Mouse (Mus musculus): ENCODE data around the gene Cryaa.
"Not testable (repeated sequence)": the region's sequence is repeated elsewhere in the genome, so short reads cannot be mapped to it uniquely, and the experiment has no call there.

The Cryaa gene

DNA sequence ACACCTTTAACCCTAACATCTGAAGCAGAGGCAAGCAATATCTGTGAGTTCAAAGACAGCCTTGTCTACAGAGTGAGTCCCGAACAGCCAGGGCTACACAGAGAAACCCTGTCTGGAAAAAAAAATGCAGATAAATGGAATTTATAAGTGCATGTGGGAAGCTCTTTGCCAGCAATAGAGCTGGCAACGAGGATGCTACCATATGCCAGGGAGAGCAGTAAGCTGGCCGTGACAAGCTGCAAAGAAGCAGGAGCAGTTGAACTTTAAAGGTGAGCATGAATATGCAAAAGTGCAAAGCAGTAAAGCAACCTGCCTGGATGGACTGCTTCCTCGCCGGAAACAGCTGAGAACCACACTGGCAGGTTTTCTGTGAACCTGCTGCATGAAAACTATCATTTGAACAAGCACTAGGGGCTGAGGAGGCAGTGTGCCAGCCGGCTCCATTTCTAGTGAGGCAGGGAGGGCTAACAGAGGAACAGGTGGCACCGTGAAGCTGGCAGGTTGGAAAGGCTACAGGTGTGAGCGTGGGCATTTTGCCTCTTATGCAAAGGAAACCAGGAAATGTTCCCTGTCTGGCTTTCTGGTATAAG is 16.9 kb upstream of the Cryaa start:
- DNase-seq (ENCODE audit: low read depth): no peak

DNA sequence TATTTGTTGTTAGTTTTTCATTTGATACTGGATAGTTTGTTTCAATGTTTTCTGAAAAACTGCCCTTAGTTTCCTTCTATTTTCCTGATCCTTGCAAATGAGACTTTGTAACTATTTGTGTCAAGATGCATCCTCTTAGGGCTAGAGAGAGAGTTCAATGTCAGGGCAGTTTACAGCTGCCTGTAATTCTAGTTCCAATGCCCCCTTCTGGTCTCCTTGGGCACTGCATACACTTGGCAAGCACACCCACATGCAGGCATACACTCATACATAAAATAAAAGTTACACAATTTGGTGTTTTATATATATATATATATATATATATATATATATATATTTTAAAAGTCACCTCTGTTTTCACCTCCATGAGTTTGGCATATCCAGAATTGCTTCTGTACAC is 14.8 kb upstream of the Cryaa start:
- DNase-seq (ENCODE audit: low read depth): no peak

DNA sequence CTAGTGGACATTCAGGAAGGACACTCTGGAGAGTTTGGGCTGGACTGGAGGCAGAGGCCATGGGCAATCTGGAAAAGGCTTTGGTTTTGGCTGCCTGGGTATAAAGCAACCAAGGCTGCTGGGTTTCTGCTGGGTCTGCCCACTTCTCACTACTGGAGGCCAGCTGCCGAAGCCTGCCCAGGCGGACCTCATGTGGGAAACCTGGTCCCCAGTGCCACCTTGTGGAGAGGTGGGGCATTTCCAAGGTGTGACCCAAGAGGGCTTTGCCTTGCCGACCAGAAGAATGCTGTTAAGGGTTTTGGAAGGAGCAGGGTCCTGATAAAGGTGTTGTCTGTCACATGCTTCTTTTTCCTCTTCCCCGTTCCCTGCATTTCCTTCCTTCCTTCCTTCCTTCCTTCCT is 12.8 kb upstream of the Cryaa start:
- DNase-seq (ENCODE audit: low read depth): peak; percentile 67

DNA sequence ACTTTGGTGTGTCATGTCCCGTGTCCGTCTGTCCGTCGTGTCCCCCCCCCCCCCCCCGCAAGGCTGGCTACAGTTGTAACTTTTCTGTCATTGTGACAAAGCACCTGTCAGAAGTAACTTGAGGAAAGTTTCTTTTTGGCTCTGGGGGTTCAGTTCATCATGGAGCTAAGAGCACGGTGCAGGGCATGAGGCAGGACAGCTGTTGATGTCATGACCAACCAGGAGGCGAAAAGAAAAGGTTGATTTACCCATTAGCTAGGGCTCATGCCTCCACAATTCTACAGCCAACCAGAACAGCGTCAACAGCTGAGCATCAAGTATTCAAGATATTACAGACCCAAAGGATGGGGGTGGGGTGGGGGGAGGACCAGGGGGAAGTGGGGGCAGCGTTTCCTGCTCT is 9.3 kb upstream of the Cryaa start:
- DNase-seq (ENCODE audit: low read depth): no peak

DNA sequence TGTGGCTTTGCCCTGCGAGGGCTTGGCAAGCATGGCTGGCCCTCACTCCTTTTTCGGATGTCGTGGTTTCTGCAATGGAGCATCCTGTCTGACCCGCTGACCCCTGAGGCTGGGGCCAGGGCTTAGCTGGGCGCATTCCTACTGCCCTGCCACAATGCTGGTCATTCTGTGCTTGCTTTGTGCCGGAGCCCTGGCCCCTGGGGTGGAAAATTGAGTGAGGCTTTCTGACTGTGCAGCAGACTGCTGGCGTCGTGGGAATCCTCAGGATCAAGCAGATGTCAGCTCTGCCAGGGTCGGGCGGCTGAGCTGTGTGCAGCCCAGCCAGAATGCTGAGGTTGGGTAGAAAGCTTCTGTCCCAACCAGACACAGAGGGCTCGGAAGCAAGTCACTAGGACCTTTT is 7.4 kb upstream of the Cryaa start:
- DNase-seq (ENCODE audit: low read depth): no peak

DNA sequence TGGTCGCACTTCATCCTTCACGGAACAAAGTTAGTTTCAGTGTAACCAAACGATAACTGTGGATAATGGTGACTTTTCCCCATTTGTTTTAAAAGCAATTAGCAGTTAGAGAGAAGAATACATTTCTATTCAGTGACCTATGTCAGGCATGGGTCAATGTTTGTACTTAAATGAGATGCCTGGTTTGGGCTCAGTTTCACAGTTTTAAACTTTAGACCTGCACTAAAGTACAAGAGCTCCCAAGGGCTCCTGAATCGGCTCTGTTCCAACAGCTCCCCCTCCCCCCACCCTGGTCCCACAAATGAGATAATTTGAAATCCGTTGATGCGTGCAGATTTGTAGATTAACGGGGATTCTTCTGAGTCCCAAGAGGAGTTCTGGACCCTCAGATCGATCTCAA is 5.9 kb upstream of the Cryaa start:
- DNase-seq (ENCODE audit: low read depth): no peak

DNA sequence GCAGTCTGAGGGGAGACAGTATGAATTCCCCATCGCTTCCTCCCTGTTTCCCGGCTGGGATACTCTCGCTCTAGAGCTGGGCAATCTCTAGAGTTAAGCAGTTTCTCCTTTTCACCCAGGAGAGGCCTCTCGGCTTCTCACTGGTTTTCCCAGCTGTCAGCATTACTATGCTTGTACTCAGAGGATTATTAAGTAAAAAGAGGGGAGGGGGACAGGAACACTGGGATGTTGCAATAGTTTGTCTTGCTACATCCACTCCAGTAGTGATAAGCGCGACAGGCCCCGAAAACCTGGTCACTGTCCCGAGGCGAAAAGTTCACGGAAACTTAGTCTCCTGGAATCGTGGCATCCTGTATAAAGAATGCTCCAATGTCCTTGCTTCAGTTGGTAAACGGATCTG is 5.3 kb upstream of the Cryaa start:
- no peak for DNase-seq (ENCODE audit: low read depth)

DNA sequence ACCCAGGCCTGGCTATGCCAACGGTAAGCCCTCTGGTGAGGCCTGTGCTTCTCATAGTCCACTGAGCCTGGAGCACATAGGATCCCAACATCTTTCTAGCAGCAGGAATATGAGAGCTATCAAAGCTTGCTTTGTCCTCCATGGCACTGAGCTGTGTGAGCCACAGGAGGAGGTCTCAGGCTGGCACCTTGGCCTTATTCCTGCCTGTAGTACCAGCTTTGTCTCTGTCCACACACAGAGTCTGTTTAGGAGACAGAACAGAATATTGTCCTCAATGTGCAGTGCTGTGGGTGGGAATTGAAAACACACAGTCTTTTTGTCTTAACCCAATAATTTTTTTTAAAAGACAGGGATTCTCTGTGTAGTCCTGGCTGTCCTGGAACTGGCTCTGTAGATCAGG is 3.2 kb upstream of the Cryaa start:
- DNase-seq (ENCODE audit: low read depth): no peak

DNA sequence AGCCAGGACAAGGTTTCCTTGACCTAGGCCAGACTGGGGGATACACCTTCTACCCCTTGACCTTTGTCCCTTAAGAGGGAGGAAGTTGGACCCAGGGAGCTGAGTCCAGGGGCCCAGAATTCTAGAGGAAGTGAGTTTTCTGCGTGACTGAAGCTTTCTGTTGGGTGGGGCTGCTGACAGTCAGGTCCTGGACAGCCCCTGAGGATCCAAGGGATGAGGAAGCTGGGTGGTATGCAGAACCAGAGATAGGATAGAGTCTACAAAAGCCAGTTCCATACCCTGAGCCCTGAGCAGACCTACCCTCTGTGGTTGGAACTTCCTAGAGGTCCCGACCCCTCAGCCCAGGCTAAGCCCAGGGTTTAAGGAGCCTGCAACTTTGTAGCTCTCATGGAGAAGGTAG is 2.8 kb downstream of the Cryaa start:
- no peak for DNase-seq (ENCODE audit: low read depth)

DNA sequence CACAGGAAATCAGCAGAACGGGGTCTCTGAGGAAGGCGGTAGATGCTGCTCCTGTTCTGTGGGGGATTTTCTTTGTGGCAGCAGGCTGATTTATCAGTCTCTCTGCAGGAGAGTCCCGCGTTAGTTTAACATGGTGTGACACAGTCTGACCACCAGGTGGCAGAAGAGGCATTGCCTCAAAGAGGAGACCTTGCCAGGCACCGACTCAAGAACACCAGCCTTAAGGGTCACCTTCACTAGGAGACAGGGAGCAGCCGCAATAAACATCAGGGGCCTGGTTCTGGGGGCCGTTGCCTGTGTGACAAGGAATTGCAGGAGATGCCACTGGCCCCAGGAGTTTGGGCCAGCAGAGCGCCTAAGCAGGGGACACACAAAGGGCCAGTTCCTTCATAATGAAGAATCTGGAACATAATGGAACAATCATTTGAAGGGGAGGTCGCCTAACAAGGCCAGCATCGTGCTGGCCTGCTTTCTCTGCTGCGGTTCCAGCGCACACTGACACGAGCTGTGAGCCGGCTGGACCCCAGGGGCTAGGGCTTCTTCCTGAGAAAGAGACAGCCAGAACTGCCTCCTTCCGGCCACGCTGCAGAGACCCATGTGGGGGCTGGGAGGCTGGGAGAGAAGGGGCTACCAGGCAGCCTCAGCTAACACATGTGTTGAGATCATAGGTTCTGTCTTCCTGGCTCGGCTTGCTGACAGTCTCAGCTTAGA is 8.1 kb downstream of the Cryaa start:
- peak; percentile 60 for DNase-seq (ENCODE audit: low read depth)

DNA sequence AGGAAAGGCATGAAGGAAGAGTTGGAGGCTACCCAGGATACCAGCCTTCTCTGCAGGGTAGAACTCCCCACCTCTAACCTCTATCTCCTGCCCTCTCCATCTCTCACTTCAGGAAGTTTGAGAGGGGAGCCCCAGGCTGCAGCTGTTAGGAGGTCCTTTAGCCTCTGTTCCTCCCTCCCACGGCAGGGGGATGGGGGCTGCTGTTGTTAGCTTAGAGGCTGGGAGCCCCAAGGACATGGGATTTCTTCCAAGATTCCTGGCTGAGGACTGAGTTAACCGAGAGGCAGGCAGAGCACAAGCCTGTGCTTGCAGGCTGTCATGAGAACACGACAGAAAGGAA is 8.6 kb downstream of the Cryaa start:
- no peak for DNase-seq (ENCODE audit: low read depth)

DNA sequence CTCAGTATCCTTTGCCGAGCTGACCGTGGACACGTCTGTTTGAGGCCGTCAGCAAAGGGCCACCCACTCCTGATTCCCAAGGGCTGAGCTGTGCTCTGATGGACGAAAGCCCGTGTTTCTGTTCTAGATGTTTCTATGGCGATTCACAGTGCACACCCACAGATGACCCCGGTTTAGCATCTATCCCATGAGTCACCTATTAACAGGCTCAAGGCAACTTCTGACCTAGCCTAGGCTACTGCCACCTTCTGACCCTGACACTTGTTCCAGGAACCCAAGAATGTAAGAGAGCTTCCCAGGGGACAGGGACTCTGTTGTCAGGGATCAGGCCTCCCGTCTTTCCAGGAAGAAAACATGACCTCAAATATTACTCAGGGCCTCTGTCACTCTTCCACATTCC is 10.5 kb downstream of the Cryaa start:
- DNase-seq (ENCODE audit: low read depth): no peak

DNA sequence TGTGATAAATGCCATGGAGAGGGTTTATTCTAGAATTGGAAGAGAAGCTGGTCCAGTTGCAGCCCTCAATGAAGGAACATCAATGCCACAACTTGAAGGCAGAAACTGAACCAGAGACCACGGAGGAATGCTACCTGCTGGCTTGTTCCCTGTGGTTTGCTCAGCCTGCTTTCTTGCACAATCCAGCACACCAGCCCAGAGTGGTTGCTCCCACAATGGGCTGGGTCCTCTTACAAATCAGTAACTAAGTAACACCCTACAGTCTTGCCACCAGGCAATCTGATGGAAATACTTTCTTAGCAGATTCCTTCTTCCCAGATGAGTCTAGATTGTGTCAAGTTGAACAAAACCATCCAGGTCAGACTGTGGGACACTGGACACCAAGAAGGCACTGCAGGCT is 12.0 kb downstream of the Cryaa start:
- no peak for DNase-seq (ENCODE audit: low read depth)

DNA sequence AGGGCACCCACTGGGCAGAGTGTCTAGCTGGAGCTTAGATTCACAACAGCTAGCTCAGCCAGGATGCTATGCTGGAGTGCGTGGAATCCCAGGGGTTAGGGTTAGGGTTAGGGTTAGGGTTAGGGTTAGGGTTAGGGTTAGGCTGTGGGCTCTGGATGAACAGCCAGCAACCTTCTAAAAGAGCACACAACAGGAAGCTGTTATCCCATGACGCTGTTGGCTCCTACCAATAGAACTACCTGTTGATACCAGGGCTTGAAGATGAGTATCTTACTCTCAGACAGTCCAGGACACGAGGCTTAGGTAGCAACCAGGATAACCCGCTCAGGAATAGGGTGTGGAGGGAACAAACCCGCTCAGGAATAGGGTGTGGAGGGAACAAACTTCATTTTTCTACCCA is 15.3 kb downstream of the Cryaa start:
- DNase-seq (ENCODE audit: low read depth): no peak

DNA sequence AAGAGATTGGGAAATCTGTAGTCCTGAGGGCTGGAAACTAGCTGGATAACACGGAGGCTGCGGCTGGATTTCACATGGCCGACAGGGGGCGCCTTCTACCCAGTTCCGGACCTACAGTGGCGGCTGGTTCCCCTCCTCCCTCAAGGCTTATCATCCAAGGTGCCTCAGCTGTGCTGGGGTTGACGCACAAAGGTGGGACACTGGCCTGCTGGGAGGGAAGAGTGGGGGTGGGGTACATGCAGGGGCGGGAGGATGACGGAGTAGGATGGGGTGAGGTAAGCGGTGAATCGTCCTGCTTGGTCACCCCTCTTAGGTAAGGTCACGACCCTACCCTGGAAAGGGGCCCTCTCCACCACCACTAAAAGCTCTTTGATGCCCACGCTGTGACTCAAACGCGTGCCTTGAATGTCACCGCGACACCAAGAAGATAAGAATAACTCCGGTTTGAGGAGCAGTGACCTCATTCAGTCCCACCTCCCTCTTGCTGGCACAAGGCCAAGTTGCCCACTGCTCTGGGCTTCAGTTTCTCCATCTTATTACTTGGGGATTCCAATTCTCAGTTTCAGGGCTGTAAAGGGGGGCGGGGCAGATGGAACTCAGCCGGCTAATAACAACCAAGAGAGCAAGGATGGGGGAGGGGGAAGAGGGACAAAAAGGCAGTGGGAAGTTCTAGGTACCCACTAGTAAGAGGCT is 15.9 kb downstream of the Cryaa start:
- DNase-seq (ENCODE audit: low read depth): peak; percentile 36

DNA sequence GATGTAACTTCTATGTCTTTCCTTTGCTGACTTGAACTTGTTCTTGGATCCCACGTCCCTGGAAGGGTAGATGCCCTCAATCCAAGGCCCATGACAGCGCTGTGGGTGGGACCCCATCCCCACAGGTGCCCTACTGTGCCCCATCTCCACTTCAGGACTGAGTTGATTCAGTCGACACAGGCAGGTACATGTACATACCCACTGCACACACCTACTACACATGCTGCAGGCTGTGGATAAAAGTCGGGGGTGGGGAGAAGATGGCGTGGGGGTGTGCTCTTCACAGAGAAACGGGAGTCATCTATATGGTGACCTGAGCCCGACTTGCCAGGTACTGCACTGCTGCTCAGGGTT is 16.4 kb downstream of the Cryaa start:
- no peak for DNase-seq (ENCODE audit: low read depth)

DNA sequence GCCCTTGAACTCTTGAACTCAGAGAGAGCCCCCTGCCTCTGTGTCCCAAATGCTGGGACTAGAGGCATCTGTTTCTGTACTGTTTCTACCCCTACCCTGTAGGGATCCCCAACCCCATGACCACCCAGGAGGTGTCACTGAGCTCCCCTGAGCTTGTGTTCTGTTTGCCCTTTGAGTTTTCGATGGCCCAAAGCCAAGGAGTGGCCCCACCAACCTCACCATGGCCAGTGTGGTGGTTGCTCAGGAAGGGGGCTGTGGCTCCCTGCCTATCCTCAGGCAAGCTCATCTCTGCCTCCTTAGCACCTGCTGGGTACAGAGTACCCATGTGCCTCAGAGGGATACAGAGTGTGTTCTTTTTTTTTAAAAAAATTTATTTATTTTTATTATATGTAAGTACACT is 17.3 kb downstream of the Cryaa start:
- DNase-seq (ENCODE audit: low read depth): no peak

DNA sequence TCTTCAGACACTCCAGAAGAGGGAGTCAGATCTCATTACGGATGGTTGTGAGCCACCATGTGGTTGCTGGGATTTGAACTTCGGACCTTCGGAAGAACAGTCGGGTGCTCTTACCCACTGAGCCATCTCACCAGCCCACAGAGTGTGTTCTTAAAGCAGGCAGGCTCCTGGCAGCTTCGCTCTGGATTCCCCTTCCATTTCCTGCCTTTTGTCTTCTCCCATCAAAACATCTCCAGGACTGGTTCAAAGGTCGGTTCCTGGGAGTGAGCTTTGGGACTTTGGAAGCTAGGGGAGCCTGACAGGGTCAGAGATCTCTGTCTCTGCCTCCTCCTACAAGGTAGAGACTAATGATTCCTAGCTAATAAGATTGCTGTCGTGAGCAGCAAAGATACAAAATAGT is 17.7 kb downstream of the Cryaa start:
- DNase-seq (ENCODE audit: low read depth): not testable (repeated sequence)

DNA sequence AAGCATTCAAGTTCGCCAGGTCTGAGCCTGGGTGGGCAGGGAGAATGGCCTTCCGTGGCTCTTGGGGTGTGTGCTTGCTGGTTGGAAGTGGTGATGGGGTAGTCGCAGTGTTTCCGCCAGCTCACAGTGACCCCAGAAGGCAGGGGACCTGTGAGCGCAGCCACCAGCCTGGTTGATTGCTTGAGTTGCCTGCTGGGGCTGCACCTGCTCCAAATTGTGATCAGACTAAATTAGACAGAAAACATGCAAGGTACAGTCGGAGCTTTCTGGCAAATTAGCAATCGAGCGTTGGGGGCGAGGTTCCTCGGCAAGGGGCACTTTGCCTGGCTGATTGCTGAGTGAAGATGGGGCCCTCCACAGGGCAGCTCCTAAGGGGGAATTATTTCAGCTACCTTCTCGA is 20.7 kb downstream of the Cryaa start:
- no peak for DNase-seq (ENCODE audit: low read depth)

DNA sequence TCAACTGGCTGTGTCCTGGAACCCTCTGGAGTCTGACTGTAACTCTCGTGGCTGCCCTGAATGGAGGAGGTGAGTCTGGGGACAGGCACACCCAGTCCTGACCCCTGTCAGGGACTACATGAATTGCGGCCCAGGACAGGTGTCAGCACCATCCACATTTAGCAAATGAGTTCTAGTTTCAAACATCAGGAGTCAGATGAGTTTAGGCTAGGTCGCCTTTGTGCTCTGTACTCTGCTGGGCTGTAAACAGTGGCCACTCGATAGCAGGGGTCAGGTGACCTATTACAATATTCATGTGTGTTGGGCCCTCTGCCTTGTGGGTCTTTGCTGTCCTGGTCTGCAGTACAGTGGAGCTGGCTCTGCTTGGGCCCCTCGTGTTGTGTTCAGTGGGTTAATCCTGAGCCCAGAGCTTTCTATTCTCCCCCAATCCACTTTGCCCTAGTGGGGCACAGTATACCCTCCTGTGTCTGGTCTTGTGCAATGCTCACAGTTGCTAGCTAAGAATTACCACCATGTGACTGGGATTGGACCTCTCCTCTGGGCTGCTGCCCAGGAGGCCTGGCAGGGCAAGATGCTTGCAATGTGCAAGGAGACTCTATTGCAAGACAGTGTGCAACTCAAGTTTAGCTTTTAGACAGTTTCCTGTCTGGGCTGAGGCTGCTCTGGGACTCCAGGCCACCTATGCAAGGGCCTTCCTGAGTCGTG is 25.8 kb downstream of the Cryaa start:
- no peak for DNase-seq (ENCODE audit: low read depth)

DNA sequence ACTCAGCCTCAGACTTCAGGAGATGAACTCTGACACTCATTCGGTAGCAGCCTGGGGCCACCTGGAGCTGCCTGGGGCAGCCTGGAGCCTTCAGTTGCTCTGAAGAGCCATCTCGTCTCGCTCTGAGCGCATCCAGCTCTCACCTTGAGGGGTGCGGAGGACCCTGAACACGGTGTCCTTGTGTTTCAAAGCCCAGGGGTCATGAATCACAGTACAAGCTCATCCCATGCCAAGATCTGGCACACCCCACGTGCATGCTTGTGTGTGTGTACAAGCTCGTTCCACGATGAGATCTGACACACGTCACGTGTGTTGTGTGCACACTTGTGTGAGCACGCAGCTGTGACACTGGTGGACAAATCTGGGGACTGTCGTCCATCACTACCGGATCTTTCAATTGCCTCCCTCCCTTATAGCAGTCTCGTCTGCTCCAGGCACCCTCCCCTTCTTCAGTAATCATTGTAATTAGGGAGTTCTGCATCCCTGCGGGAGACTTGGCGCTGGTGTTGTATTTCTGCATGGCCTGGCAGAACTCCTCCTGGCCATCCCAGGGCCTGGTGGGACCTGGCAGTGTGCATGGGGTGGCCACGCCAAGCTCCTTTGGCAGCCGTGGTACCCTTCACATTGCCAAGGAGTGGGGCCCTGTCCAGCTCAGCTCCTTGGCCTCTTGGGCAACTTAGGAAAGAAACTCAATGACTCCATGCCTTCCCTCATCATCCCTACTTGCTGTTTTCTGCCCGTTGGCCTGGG is 27.8 kb downstream of the Cryaa start:
- DNase-seq (ENCODE audit: low read depth): no peak

DNA sequence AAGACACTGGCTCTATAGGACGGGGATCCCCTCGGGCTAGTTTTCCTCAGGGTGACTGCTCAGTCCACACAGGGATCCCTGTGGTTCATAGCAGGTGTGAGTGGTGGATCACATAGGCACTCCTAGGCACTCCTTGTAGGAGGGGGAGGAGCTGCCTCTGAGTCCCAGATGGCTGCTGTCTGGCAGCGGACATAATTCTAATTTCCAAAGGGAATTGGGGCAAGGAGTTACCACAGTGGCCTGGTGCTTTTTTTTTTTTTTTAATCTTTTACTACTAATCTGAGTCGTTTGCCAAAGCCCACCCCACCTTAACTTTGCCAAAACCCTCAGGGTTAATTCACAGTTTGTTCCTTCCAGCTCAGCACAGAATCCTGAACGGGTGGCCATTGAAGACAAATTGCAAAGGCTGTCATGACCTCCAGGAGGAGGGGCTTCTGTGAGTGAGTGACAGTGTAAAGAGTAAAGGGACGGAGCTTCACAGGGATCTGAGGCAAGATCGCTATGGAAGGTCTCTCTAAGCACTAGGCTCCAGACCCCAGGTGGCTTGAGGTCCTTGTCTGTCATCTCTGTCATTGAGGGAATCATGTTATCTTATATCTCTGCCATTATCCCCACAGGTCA is 31.6 kb downstream of the Cryaa start:
- DNase-seq (ENCODE audit: low read depth): no peak

Data from c-Kit-positive CD71-positive TER-119-negative erythroid progenitor cells, embryonic 14.5 days (primary cell).